Mouse (Mus musculus) C2C12 (cell line): ENCODE data around the gene Rab3d. TPM values are rescaled to one million over a fixed set of nuclear protein-coding genes. Genes with fewer than 3 reads are reported as not detected.

ENCODE experiments used
- H3K27me3 ChIP-seq: one replicate; pipeline ENCODE4 v1.6.1; 2011; ENCODE audit not compliant: control insufficient read depth, insufficient read depth, insufficient read length
- H3K36me3 ChIP-seq: one replicate; pipeline ENCODE4 v1.6.1; 2011; ENCODE audit not compliant: control insufficient read depth, insufficient read depth
- H3K4me3 ChIP-seq: one replicate; pipeline ENCODE4 v1.5.1; 2011; ENCODE audit warnings: mild to moderate bottlenecking, control low read depth; ENCODE audit not compliant: poor library complexity, insufficient read depth, severe bottlenecking
- H3K79me2 ChIP-seq: one replicate; pipeline ENCODE4 v1.6.1; 2011; ENCODE audit not compliant: control insufficient read depth, insufficient read depth
- H3K79me3 ChIP-seq: one replicate; pipeline ENCODE4 v1.6.1; 2011; ENCODE audit warnings: low read depth, control low read depth
- H3ac ChIP-seq: one replicate; pipeline ENCODE3; 2011; ENCODE audit warnings: low read depth; ENCODE audit not compliant: control insufficient read depth, insufficient read length
- CEBPB ChIP-seq: IDR thresholded peaks from one replicate; pipeline ENCODE4 v1.6.1; 2011; ENCODE audit warnings: low read depth, mild to moderate bottlenecking, control low read depth, moderate library complexity
- CTCF ChIP-seq: IDR thresholded peaks from one replicate; pipeline ENCODE4 v1.5.1; 2011; ENCODE audit not compliant: control insufficient read depth, insufficient read depth, insufficient read length
- FOSL1 ChIP-seq: IDR thresholded peaks from one replicate; pipeline ENCODE4 v1.8.0; 2011; ENCODE audit warnings: mild to moderate bottlenecking, low read length; ENCODE audit not compliant: poor library complexity, insufficient read depth, severe bottlenecking
- MAX ChIP-seq: IDR thresholded peaks from one replicate; pipeline ENCODE4 v1.6.1; 2011; ENCODE audit warnings: mild to moderate bottlenecking, control low read depth
- MYOD1 ChIP-seq: IDR thresholded peaks from one replicate; pipeline ENCODE4 v1.6.1; 2011; ENCODE audit warnings: low read depth; ENCODE audit not compliant: control insufficient read depth, insufficient read length
- MYOG ChIP-seq: IDR thresholded peaks from one replicate; pipeline ENCODE4 v1.6.1; 2011; ENCODE audit not compliant: control insufficient read depth, insufficient read length; ENCODE audit errors: extremely low read depth
- USF1 ChIP-seq: IDR thresholded peaks from one replicate; pipeline ENCODE4 v1.6.1; 2011; ENCODE audit warnings: low read depth, mild to moderate bottlenecking, control low read depth, moderate library complexity
- polyA plus RNA-seq: library from polyadenylated mRNA; unstranded; fragments of >200 nt; fragmentation: generic; extraction: Trizol; gene quantifications from one replicate; pipeline ENCODE4 v1.2.1, GENCODE M21; 2012; ENCODE audit warnings: missing spikeins

The Rab3d gene
- polyA plus RNA-seq, 1 experiment: 12.2 TPM

- Histone ChIP-seq H3K36me3 (no peaks in the 10 kb centered on the region), H3K27me3 (no peaks in the 10 kb centered on the region), H3ac (no peak overlapping the region), H3K79me2 (peaks cover 16% of the 10 kb centered on the region), H3K79me3 (peaks cover 2% of the 10 kb centered on the region), H3K4me3 (no peak overlapping the region)
- TF ChIP-seq MYOD1 (no peak), MYOG (no peak), FOSL1 (peak; percentile 9), CEBPB (peak; percentile 72)
Measured at GRCm38 (mm10) chr9:21924099-21924493, 6.1 kb upstream of the Rab3d start.

- peaks cover 2% of the 10 kb centered on the region for H3K79me3 ChIP-seq
- no peak for TF ChIP-seq MAX
- no peak for TF ChIP-seq CTCF
- no peak for TF ChIP-seq USF1
- TF ChIP-seq CEBPB: no peak
- no peak for TF ChIP-seq MYOG
- no peak for TF ChIP-seq FOSL1
- TF ChIP-seq MYOD1: no peak
- H3K27me3 ChIP-seq: no peaks in the 10 kb centered on the region
- H3K79me2 ChIP-seq: peaks cover 16% of the 10 kb centered on the region
- no peak overlapping the region for H3ac ChIP-seq
- H3K4me3 ChIP-seq: no peak overlapping the region
- H3K36me3 ChIP-seq: no peaks in the 10 kb centered on the region
Measured at GRCm38 (mm10) chr9:21923490-21924098, 5.6 kb upstream of the Rab3d start.

- Histone ChIP-seq H3K79me3 (peaks cover 2% of the 10 kb centered on the region), H3K36me3 (no peaks in the 10 kb centered on the region)
Measured at GRCm38 (mm10) chr9:21923036-21923435, 5.0 kb upstream of the Rab3d start.

GRCm38 (mm10) chr9:21918692-21919384, 846 bp upstream of the Rab3d start:
- H3ac ChIP-seq: no peak overlapping the region
- no peak for TF ChIP-seq CEBPB
- TF ChIP-seq MAX: no peak
- TF ChIP-seq MYOD1: no peak
- TF ChIP-seq USF1: no peak
- no peak for TF ChIP-seq CTCF
- no peak for TF ChIP-seq MYOG
- no peak for TF ChIP-seq FOSL1
- no peaks in the 10 kb centered on the region for H3K36me3 ChIP-seq
- H3K27me3 ChIP-seq: no peaks in the 10 kb centered on the region
- no peaks in the 10 kb centered on the region for H3K79me2 ChIP-seq
- no peaks in the 10 kb centered on the region for H3K79me3 ChIP-seq
- H3K4me3 ChIP-seq: no peak overlapping the region

More at GRCm38 (mm10) chr9:21923036-21923435, 5.0 kb upstream of the Rab3d start:
- TF ChIP-seq CTCF: no peak
- TF ChIP-seq USF1: no peak
- no peak for TF ChIP-seq FOSL1
- TF ChIP-seq MAX: no peak
- no peak for TF ChIP-seq CEBPB
- TF ChIP-seq MYOG: no peak
- TF ChIP-seq MYOD1: no peak
- H3K4me3 ChIP-seq: no peak overlapping the region
- no peak overlapping the region for H3ac ChIP-seq
- no peaks in the 10 kb centered on the region for H3K27me3 ChIP-seq
- H3K79me2 ChIP-seq: peaks cover 16% of the 10 kb centered on the region

- TF ChIP-seq MYOD1: no peak
- no peak for TF ChIP-seq MAX
- no peak for TF ChIP-seq CEBPB
- no peak for TF ChIP-seq USF1
- TF ChIP-seq FOSL1: no peak
- no peak for TF ChIP-seq CTCF
- no peak for TF ChIP-seq MYOG
- Histone ChIP-seq H3K36me3 (no peaks in the 10 kb centered on the region), H3K79me2 (no peaks in the 10 kb centered on the region), H3ac (peak overlapping the region; percentile 37), H3K79me3 (no peaks in the 10 kb centered on the region), H3K4me3 (peak overlapping the region; percentile 36), H3K27me3 (no peaks in the 10 kb centered on the region)
Measured at GRCm38 (mm10) chr9:21917493-21918034, 428 bp downstream of the Rab3d start.
